Mouse (Mus musculus) ES-Bruce4 (cell line): ENCODE measurements around the gene Abcf3. TPM values are rescaled to one million over a fixed set of nuclear protein-coding genes. Genes with fewer than 3 reads are reported as not detected.

Experiments used
- H3K27ac ChIP-seq: 2 replicates; pipeline ENCODE4 v1.5.1; 2012; ENCODE audit warnings: low read length, inconsistent platforms; ENCODE audit not compliant: insufficient read depth
- H3K27me3 ChIP-seq: 2 replicates; pipeline ENCODE4 v1.6.1; 2012; ENCODE audit warnings: mild to moderate bottlenecking, low read length, inconsistent platforms; ENCODE audit not compliant: control insufficient read depth, poor library complexity, insufficient read depth, severe bottlenecking
- H3K36me3 ChIP-seq: 2 replicates; pipeline ENCODE4 v1.6.1; 2012; ENCODE audit warnings: inconsistent platforms, mild to moderate bottlenecking, low read length, moderate library complexity; ENCODE audit not compliant: control insufficient read depth, poor library complexity, insufficient read depth, severe bottlenecking
- H3K4me1 ChIP-seq: one replicate; pipeline ENCODE4 v1.8.1; 2011; ENCODE audit warnings: low read length; ENCODE audit not compliant: control insufficient read depth, insufficient read depth
- H3K4me3 ChIP-seq: 2 replicates; pipeline ENCODE4 v1.5.1; 2011; ENCODE audit warnings: low read depth, mild to moderate bottlenecking, low read length
- H3K9ac ChIP-seq: 2 replicates; pipeline ENCODE4 v1.6.1; 2012; ENCODE audit warnings: low read depth, mild to moderate bottlenecking, inconsistent platforms; ENCODE audit not compliant: poor library complexity, severe bottlenecking
- H3K9me3 ChIP-seq: replicated peaks from 2 replicates; pipeline ENCODE4 v1.6.1; 2012; ENCODE audit warnings: mild to moderate bottlenecking, low read length, inconsistent platforms; ENCODE audit not compliant: control insufficient read depth, poor library complexity, insufficient read depth, severe bottlenecking
- CTCF ChIP-seq: IDR thresholded peaks from one replicate; pipeline ENCODE4 v1.8.1; 2011; ENCODE audit warnings: low read depth, low read length
- EP300 ChIP-seq: IDR thresholded peaks from 2 replicates; pipeline ENCODE4 v1.6.1; 2011; ENCODE audit warnings: low read depth, low read length; ENCODE audit not compliant: insufficient read depth
- POLR2A ChIP-seq: IDR thresholded peaks from one replicate; pipeline ENCODE4 v1.8.1; 2011; ENCODE audit warnings: low read length; ENCODE audit not compliant: insufficient read depth
- polyA plus RNA-seq: library from polyadenylated mRNA; stranded (reverse); fragments of >200 nt; gene quantifications from 2 replicates; pipeline ENCODE4 v1.2.4, GENCODE M21; 2011; ENCODE audit warnings: low read depth; ENCODE audit not compliant: missing spikeins, insufficient read depth, insufficient read length

Abcf3 gene
- polyA plus RNA-seq, 1 experiment = 61.0 TPM

GRCm38 (mm10) chr16:20549161-20549560 lies 784 bp downstream of the Abcf3 start:
- no peak for TF ChIP-seq POLR2A
- TF ChIP-seq CTCF = no peak
- no peak for TF ChIP-seq EP300
- Histone ChIP-seq H3K4me3 (peak overlapping the region; percentile 84), H3K27ac (no peak overlapping the region), H3K36me3 (peaks cover 28% of the 10 kb centered on the region), H3K9ac (peak overlapping the region; percentile 57), H3K4me1 (no peaks in the 10 kb centered on the region), H3K9me3 (no peaks in the 10 kb centered on the region), H3K27me3 (no peaks in the 10 kb centered on the region)

GRCm38 (mm10) chr16:20551691-20552090 lies 3.3 kb downstream of the Abcf3 start:
- H3K9me3 ChIP-seq = no peaks in the 10 kb centered on the region
- H3K36me3 ChIP-seq = peaks cover 30% of the 10 kb centered on the region
- H3K27me3 ChIP-seq = no peaks in the 10 kb centered on the region
- no peaks in the 10 kb centered on the region for H3K4me1 ChIP-seq
- TF ChIP-seq EP300 (no peak), CTCF (no peak), POLR2A (no peak)
- no peak overlapping the region for H3K9ac ChIP-seq
- no peak overlapping the region for H3K4me3 ChIP-seq
- H3K27ac ChIP-seq = no peak overlapping the region

GRCm38 (mm10) chr16:20552594-20552993 lies 4.2 kb downstream of the Abcf3 start:
- Histone ChIP-seq H3K9ac (no peak overlapping the region), H3K27ac (no peak overlapping the region), H3K9me3 (no peaks in the 10 kb centered on the region), H3K4me3 (no peak overlapping the region), H3K36me3 (peaks cover 30% of the 10 kb centered on the region), H3K27me3 (no peaks in the 10 kb centered on the region), H3K4me1 (no peaks in the 10 kb centered on the region)
- TF ChIP-seq EP300 = no peak
- TF ChIP-seq POLR2A = no peak
- no peak for TF ChIP-seq CTCF

- TF ChIP-seq EP300 (no peak), CTCF (no peak), POLR2A (no peak)
- no peak overlapping the region for H3K4me3 ChIP-seq
- peaks cover 36% of the 10 kb centered on the region for H3K36me3 ChIP-seq
These were observed 6.6 kb downstream of the Abcf3 start for GRCm38 (mm10) chr16:20555000-20555399.

GRCm38 (mm10) chr16:20557381-20557780 lies 9.0 kb downstream of the Abcf3 start:
- Histone ChIP-seq H3K4me3 (no peak overlapping the region), H3K36me3 (peaks cover 28% of the 10 kb centered on the region), H3K9ac (no peak overlapping the region), H3K9me3 (no peaks in the 10 kb centered on the region), H3K27ac (no peak overlapping the region), H3K4me1 (no peaks in the 10 kb centered on the region), H3K27me3 (no peaks in the 10 kb centered on the region)
- TF ChIP-seq POLR2A = no peak
- no peak for TF ChIP-seq EP300
- no peak for TF ChIP-seq CTCF

More at GRCm38 (mm10) chr16:20555000-20555399, 6.6 kb downstream of the Abcf3 start:
- H3K9me3 ChIP-seq = no peaks in the 10 kb centered on the region
- H3K27ac ChIP-seq = no peak overlapping the region
- no peaks in the 10 kb centered on the region for H3K27me3 ChIP-seq
- no peaks in the 10 kb centered on the region for H3K4me1 ChIP-seq
- H3K9ac ChIP-seq = no peak overlapping the region

- Histone ChIP-seq H3K4me1 (no peaks in the 10 kb centered on the region), H3K27ac (no peak overlapping the region), H3K9me3 (peaks cover 3% of the 10 kb centered on the region; the same call in 1 of the 2 replicates), H3K4me3 (no peak overlapping the region), H3K9ac (no peak overlapping the region), H3K27me3 (no peaks in the 10 kb centered on the region), H3K36me3 (peaks cover 9% of the 10 kb centered on the region)
- no peak for TF ChIP-seq EP300
- TF ChIP-seq POLR2A = no peak
- no peak for TF ChIP-seq CTCF
These were observed 16.7 kb downstream of the Abcf3 start for GRCm38 (mm10) chr16:20565075-20565474.
